Mouse (Mus musculus): ENCODE results near the gene Mrps2. TPM values are rescaled to one million over a fixed set of nuclear protein-coding genes. Genes with fewer than 3 reads are reported as not detected.

The Mrps2 gene
- total and polyA plus RNA-seq, 3 experiments: 30.5 to 71.4 (median 70.3) TPM

Other genes with a start within 250 kb of the Mrps2 start
- gene Ppp1r26, start 21.3 kb upstream of the Mrps2 start, total RNA-seq (2012; rRNA removed): not detected in 2 replicates
- not detected for gene Ppp1r26, start 21.3 kb upstream of the Mrps2 start, polyA plus RNA-seq (2012; ENCODE audit: insufficient read depth in 1 of 2, insufficient read length in 2 of 2, low read depth in 1 of 2, low replicate concordance in 2 of 2, missing spikeins in 1 of 2)
- not detected in 2 replicates for gene 1700007K13Rik, start 1.7 kb upstream of the Mrps2 start, total RNA-seq (2012; rRNA removed)
- gene 1700007K13Rik, start 1.7 kb upstream of the Mrps2 start, polyA plus RNA-seq (2012; ENCODE audit: insufficient read depth in 1 of 2, insufficient read length in 2 of 2, low read depth in 1 of 2, low replicate concordance in 2 of 2, missing spikeins in 1 of 2): not detected
- not detected in 2 replicates for gene Gbgt1, start 28.8 kb downstream of the Mrps2 start, total RNA-seq (2012; rRNA removed)
- gene Gbgt1, start 28.8 kb downstream of the Mrps2 start, polyA plus RNA-seq (2012; ENCODE audit: insufficient read depth in 1 of 2, insufficient read length in 2 of 2, low read depth in 1 of 2, low replicate concordance in 2 of 2, missing spikeins in 1 of 2): under 1 TPM in 1 of 2 experiments, not detected in 1; 0.11 TPM
- not detected in 2 replicates for gene Gm10134, start 38.0 kb downstream of the Mrps2 start, total RNA-seq (2012; rRNA removed)
- gene Gm10134, start 38.0 kb downstream of the Mrps2 start, polyA plus RNA-seq (2012; ENCODE audit: insufficient read depth in 1 of 2, insufficient read length in 2 of 2, low read depth in 1 of 2, low replicate concordance in 2 of 2, missing spikeins in 1 of 2): not detected
- gene Ralgds, start 45.1 kb downstream of the Mrps2 start, total RNA-seq (2012; rRNA removed): 4.7 and 5.0 TPM in 2 replicates
- gene Ralgds, start 45.1 kb downstream of the Mrps2 start, polyA plus RNA-seq (2012; ENCODE audit: insufficient read depth in 1 of 2, insufficient read length in 2 of 2, low read depth in 1 of 2, low replicate concordance in 2 of 2, missing spikeins in 1 of 2): 10 to 100 TPM in 1 of 2 experiments, not detected in 1; 11.0 TPM
- not detected in 2 replicates for gene Cel, start 95.3 kb downstream of the Mrps2 start, total RNA-seq (2012; rRNA removed)
- gene Cel, start 95.3 kb downstream of the Mrps2 start, polyA plus RNA-seq (2012; ENCODE audit: insufficient read depth in 1 of 2, insufficient read length in 2 of 2, low read depth in 1 of 2, low replicate concordance in 2 of 2, missing spikeins in 1 of 2): not detected
- gene Gtf3c5, start 115.7 kb downstream of the Mrps2 start, total RNA-seq (2012; rRNA removed): 20.3 and 22.5 TPM in 2 replicates
- 10 to 100 TPM in 1 of 2 experiments, not detected in 1; 50.2 TPM for gene Gtf3c5, start 115.7 kb downstream of the Mrps2 start, polyA plus RNA-seq (2012; ENCODE audit: insufficient read depth in 1 of 2, insufficient read length in 2 of 2, low read depth in 1 of 2, low replicate concordance in 2 of 2, missing spikeins in 1 of 2)
- gene Gfi1b, start 153.9 kb downstream of the Mrps2 start, total RNA-seq (2012; rRNA removed): 75.1 and 82.9 TPM in 2 replicates
- 100 to 1,000 TPM; 194 to 277 TPM for gene Gfi1b, start 153.9 kb downstream of the Mrps2 start, polyA plus RNA-seq (2012; ENCODE audit: insufficient read depth in 1 of 2, insufficient read length in 2 of 2, low read depth in 1 of 2, low replicate concordance in 2 of 2, missing spikeins in 1 of 2)
- 7.5 and 8.0 TPM in 2 replicates for gene Tsc1, start 173.2 kb downstream of the Mrps2 start, total RNA-seq (2012; rRNA removed)
- gene Tsc1, start 173.2 kb downstream of the Mrps2 start, polyA plus RNA-seq (2012; ENCODE audit: insufficient read depth in 1 of 2, insufficient read length in 2 of 2, low read depth in 1 of 2, low replicate concordance in 2 of 2, missing spikeins in 1 of 2): 10 to 100 TPM in 1 of 2 experiments, not detected in 1; 16.4 TPM
- 0.36 and 0.92 TPM in 2 replicates for gene Spaca9, start 231.7 kb downstream of the Mrps2 start, total RNA-seq (2012; rRNA removed)
- 1 to 10 TPM in 1 of 2 experiments, not detected in 1; 5.4 TPM for gene Spaca9, start 231.7 kb downstream of the Mrps2 start, polyA plus RNA-seq (2012; ENCODE audit: insufficient read depth in 1 of 2, insufficient read length in 2 of 2, low read depth in 1 of 2, low replicate concordance in 2 of 2, missing spikeins in 1 of 2)
- 0.49 and 1.5 TPM in 2 replicates for gene Ak8, start 232.1 kb downstream of the Mrps2 start, total RNA-seq (2012; rRNA removed)
- gene Ak8, start 232.1 kb downstream of the Mrps2 start, polyA plus RNA-seq (2012; ENCODE audit: insufficient read depth in 1 of 2, insufficient read length in 2 of 2, low read depth in 1 of 2, low replicate concordance in 2 of 2, missing spikeins in 1 of 2): 1 to 10 TPM in 1 of 2 experiments, not detected in 1; 2.6 TPM